Mouse (Mus musculus): Measurements from ENCODE around the gene Rcc2.

- TF ChIP-seq CTCF (IDR thresholded peaks at IDR 0.05) (peak; percentile 88), EP300 (IDR thresholded peaks at IDR 0.05) (no peak)
These were observed 20.5 kb upstream of the Rcc2 start for GRCm38 (mm10) chr4:140679723-140680380.
